Mouse (Mus musculus): ENCODE data around the gene Lurap1. TPM values are rescaled to one million over a fixed set of nuclear protein-coding genes. Genes with fewer than 3 reads are reported as not detected.

The Lurap1 gene
- 0.14 TPM in 2 replicates for polyA plus RNA-seq (2012; rRNA removed)

GRCm38 (mm10) chr4:116151238-116151637 is at the start of gene Lurap1:
Lurap1 (minus strand) TSS chr4:116151338.

GRCm38 (mm10) chr4:116173072-116173471 is 21.9 kb upstream of the Lurap1 start, which contains the start of the genes 1700042G07Rik and Gm49337:
1700042G07Rik (plus strand) TSS chr4:116173372.
Gm49337 (plus strand) TSS chr4:116173384.

GRCm38 (mm10) chr4:116167404-116167803 is 16.3 kb upstream of the Lurap1 start, which contains the start of gene Tspan1:
Tspan1 (minus strand) TSS chr4:116167601.

GRCm38 (mm10) chr4:116123602-116124519 is 27.3 kb downstream of the Lurap1 start, which contains the start of the genes Rad54l and Pomgnt1:
Rad54l (minus strand) TSS chr4:116123690.
Pomgnt1 (plus strand) TSS chr4:116123840.

Other genes starting within 250 kb of the Lurap1 start
- gene Dmbx1, start 211.4 kb downstream of the Lurap1 start, polyA plus RNA-seq (2012; rRNA removed): not detected in 2 replicates
- gene Faah, start 133.4 kb downstream of the Lurap1 start, polyA plus RNA-seq (2012; rRNA removed): 23.5 TPM in 2 replicates
- gene Nsun4, start 97.5 kb downstream of the Lurap1 start, polyA plus RNA-seq (2012; rRNA removed): 5.7 and 6.3 TPM in 2 replicates
- gene Uqcrh, start 76.3 kb downstream of the Lurap1 start, polyA plus RNA-seq (2012; rRNA removed): 317 and 391 TPM in 2 replicates
- 15.1 and 15.8 TPM in 2 replicates for gene Lrrc41, start 76.1 kb downstream of the Lurap1 start, polyA plus RNA-seq (2012; rRNA removed)
- gene Rad54l, start 27.6 kb downstream of the Lurap1 start, polyA plus RNA-seq (2012; rRNA removed): 6.9 and 7.1 TPM in 2 replicates
- gene Pomgnt1, start 27.5 kb downstream of the Lurap1 start, polyA plus RNA-seq (2012; rRNA removed): 10.5 TPM in 2 replicates
- gene Tspan1, start 16.3 kb upstream of the Lurap1 start, polyA plus RNA-seq (2012; rRNA removed): 0.02 TPM in 2 replicates
- not detected in 2 replicates for gene 1700042G07Rik, start 22.0 kb upstream of the Lurap1 start, polyA plus RNA-seq (2012; rRNA removed)
- gene Gm49337, start 22.0 kb upstream of the Lurap1 start, polyA plus RNA-seq (2012; rRNA removed): not detected in 2 replicates
- gene Pik3r3, start 70.3 kb upstream of the Lurap1 start, polyA plus RNA-seq (2012; rRNA removed): 0.73 TPM in 2 replicates

Data from liver, embryonic 18 days (tissue).